Mouse (Mus musculus): ENCODE results near the gene Pgpep1l. TPM values are rescaled to one million over a fixed set of nuclear protein-coding genes. Genes with fewer than 3 reads are reported as not detected.

Pgpep1l gene
- polyA plus RNA-seq (2015; fragmentation: Nextera tagmentation; extraction: Ambion mirVana), result not detected in 2 replicates

DNA sequence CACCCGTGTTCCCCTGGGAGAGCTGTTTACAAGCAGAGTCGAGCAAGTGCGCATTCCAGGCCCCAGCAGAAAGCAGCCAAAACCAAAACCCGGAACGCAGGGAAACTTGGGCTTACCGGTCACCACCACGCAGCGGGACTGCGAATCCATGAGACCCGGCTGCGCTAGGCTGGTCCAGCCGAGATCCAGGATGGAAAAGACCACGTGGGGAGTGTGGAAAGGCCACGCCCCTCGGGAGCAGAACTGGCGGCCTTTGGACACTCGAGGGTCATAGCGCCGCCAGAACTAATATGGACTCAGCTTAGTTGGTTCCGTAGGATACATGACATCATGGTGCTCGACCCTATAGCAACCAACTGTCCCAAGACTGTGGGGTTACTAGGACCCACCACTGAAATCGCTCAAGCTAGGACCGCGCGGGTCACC is at the start of gene Pgpep1l:
Pgpep1l (minus strand) TSS at position 206 of the 426 bp plus-strand sequence.
- Histone ChIP-seq H3K27me3 (ENCODE audit: control insufficient read depth, insufficient read depth, low read depth, low read length) (peaks cover 19% of the 10 kb centered on the region), H3K4me1 (ENCODE audit: control insufficient read depth, low read depth, low read length) (peaks cover 3% of the 10 kb centered on the region; the same call in 1 of the 2 replicates), H3K4me2 (ENCODE audit: low read depth, low read length) (peak within 1 kb of the TSS; percentile 44), H3K4me3 (ENCODE audit: low read depth, low read length) (peak within 1 kb of the TSS; percentile 16; the same call in 1 of the 2 replicates), H3K9me3 (replicated peaks; ENCODE audit: control insufficient read depth, low read length) (no peaks in the 10 kb centered on the region), H3K27ac (ENCODE audit: low read length) (no peak within 1 kb of the TSS), H3K9ac (ENCODE audit: low read depth, low read length) (no peak within 1 kb of the TSS), H3K36me3 (ENCODE audit: control insufficient read depth, insufficient read depth) (no peaks in the 10 kb centered on the region)
- WGBS (ENCODE audit: insufficient replicate concordance), result 13% methylated on average over 25 of the region's 25 CpGs
- ATAC-seq (ENCODE audit: low read depth), result 0 out of 2 replicates have a peak, but pooled peaks have one; percentile 24

GRCm38 (mm10) chr7:68313038-68313782 is 49.2 kb upstream of the Pgpep1l start:
- H3K4me3 ChIP-seq (ENCODE audit: low read depth, low read length), result no peak overlapping the region
- no peaks in the 10 kb centered on the region for H3K4me1 ChIP-seq (ENCODE audit: control insufficient read depth, low read depth, low read length)
- H3K9me3 ChIP-seq (replicated peaks; ENCODE audit: control insufficient read depth, low read length), result no peaks in the 10 kb centered on the region
- H3K27me3 ChIP-seq (ENCODE audit: control insufficient read depth, insufficient read depth, low read depth, low read length), result no peaks in the 10 kb centered on the region
- H3K36me3 ChIP-seq (ENCODE audit: control insufficient read depth, insufficient read depth), result no peaks in the 10 kb centered on the region
- H3K27ac ChIP-seq (ENCODE audit: low read length), result no peak overlapping the region
- H3K4me2 ChIP-seq (ENCODE audit: low read depth, low read length), result no peak overlapping the region
- no peak for ATAC-seq (ENCODE audit: low read depth)
- H3K9ac ChIP-seq (ENCODE audit: low read depth, low read length), result no peak overlapping the region
- 60% methylated on average over 14 of the region's 14 CpGs for WGBS (ENCODE audit: insufficient replicate concordance)

- Histone ChIP-seq H3K9ac (ENCODE audit: low read depth, low read length) (no peak overlapping the region), H3K27me3 (ENCODE audit: control insufficient read depth, insufficient read depth, low read depth, low read length) (no peaks in the 10 kb centered on the region), H3K36me3 (ENCODE audit: control insufficient read depth, insufficient read depth) (no peaks in the 10 kb centered on the region), H3K4me2 (ENCODE audit: low read depth, low read length) (no peak overlapping the region), H3K9me3 (replicated peaks; ENCODE audit: control insufficient read depth, low read length) (no peaks in the 10 kb centered on the region), H3K4me3 (ENCODE audit: low read depth, low read length) (no peak overlapping the region), H3K27ac (ENCODE audit: low read length) (no peak overlapping the region), H3K4me1 (ENCODE audit: control insufficient read depth, low read depth, low read length) (no peaks in the 10 kb centered on the region)
- 51% methylated on average over 5 of the region's 5 CpGs for WGBS (ENCODE audit: insufficient replicate concordance)
- no peak for ATAC-seq (ENCODE audit: low read depth)
Measured at GRCm38 (mm10) chr7:68312395-68312794, 48.4 kb upstream of the Pgpep1l start.

DNA sequence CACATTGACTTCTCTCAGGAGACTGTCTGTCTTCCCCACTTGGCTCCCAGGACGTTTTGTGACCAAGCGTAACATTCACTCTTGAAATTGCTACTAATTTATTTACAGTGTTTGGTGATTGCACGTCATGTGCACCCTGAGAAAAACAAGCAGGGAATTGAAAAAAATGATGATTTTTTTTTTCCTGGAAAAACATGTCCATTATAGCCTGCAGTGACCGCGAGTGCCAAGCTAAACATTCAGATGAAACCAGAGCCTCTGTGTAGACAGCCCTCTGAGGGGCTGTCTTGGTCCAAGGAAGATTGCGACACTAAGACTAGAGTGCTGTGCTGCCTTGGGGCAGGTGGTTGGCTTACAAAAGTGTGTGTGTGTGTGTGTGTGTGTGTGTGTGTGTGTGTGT is 47.4 kb upstream of the Pgpep1l start:
- no peak for ATAC-seq (ENCODE audit: low read depth)

GRCm38 (mm10) chr7:68306756-68307155 is 42.7 kb upstream of the Pgpep1l start:
- no peak for ATAC-seq (ENCODE audit: low read depth)
- Histone ChIP-seq H3K4me1 (ENCODE audit: control insufficient read depth, low read depth, low read length) (no peaks in the 10 kb centered on the region; the same call in 1 of the 2 replicates), H3K27ac (ENCODE audit: low read length) (no peak overlapping the region), H3K9ac (ENCODE audit: low read depth, low read length) (no peak overlapping the region), H3K4me3 (ENCODE audit: low read depth, low read length) (no peak overlapping the region), H3K36me3 (ENCODE audit: control insufficient read depth, insufficient read depth) (no peaks in the 10 kb centered on the region), H3K9me3 (replicated peaks; ENCODE audit: control insufficient read depth, low read length) (no peaks in the 10 kb centered on the region), H3K27me3 (ENCODE audit: control insufficient read depth, insufficient read depth, low read depth, low read length) (no peaks in the 10 kb centered on the region), H3K4me2 (ENCODE audit: low read depth, low read length) (no peak overlapping the region)
- 61% methylated on average over 8 of the region's 8 CpGs for WGBS (ENCODE audit: insufficient replicate concordance)

More for the DNA sequence above, 47.4 kb upstream of the Pgpep1l start:
- Histone ChIP-seq H3K4me1 (ENCODE audit: control insufficient read depth, low read depth, low read length) (no peaks in the 10 kb centered on the region), H3K4me3 (ENCODE audit: low read depth, low read length) (no peak overlapping the region), H3K9ac (ENCODE audit: low read depth, low read length) (no peak overlapping the region), H3K27me3 (ENCODE audit: control insufficient read depth, insufficient read depth, low read depth, low read length) (no peaks in the 10 kb centered on the region), H3K4me2 (ENCODE audit: low read depth, low read length) (no peak overlapping the region), H3K36me3 (ENCODE audit: control insufficient read depth, insufficient read depth) (no peaks in the 10 kb centered on the region), H3K27ac (ENCODE audit: low read length) (no peak overlapping the region), H3K9me3 (replicated peaks; ENCODE audit: control insufficient read depth, low read length) (no peaks in the 10 kb centered on the region)
- 67% methylated on average over 6 of the region's 6 CpGs for WGBS (ENCODE audit: insufficient replicate concordance)

DNA sequence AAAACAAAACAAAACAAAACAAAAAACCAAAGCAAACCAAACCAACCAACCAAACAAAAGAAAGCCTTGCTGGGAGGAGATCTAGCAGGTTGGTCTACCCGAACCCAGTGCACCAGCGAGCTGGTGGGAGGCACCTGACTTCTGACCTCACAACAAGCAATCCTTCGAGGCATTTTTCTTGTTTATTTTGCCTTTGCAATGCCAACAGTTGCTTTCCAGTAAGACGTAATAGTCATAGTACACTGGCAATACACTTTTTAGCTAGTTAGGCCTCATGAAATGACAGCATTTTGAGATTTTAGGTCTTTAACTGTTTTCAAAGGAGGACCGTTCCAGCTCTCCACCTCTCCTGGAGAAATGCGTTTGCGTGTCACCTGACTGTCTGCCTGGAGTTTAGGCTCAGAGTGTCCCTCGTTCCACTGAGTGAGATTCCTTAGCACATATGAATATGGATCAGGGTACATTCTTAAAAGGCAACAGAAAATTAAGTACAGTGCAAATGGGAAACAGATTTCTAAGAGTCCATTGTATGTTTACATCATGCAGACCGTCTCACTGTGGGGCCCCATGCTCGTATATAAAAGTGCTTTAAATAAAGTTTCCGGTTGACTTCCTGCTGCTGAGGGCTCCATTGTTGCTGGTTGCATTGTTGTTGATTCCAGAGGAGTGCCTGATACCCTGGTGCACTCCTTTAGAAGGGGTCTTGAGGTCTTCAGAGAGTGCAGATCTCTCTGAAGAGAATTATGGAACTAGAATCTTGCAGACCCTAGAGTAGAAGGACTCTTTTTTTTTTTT is 41.9 kb upstream of the Pgpep1l start:
- Histone ChIP-seq H3K4me3 (ENCODE audit: low read depth, low read length) (no peak overlapping the region), H3K9me3 (replicated peaks; ENCODE audit: control insufficient read depth, low read length) (no peaks in the 10 kb centered on the region), H3K27ac (ENCODE audit: low read length) (no peak overlapping the region), H3K36me3 (ENCODE audit: control insufficient read depth, insufficient read depth) (no peaks in the 10 kb centered on the region), H3K4me2 (ENCODE audit: low read depth, low read length) (no peak overlapping the region), H3K27me3 (ENCODE audit: control insufficient read depth, insufficient read depth, low read depth, low read length) (no peaks in the 10 kb centered on the region), H3K4me1 (ENCODE audit: control insufficient read depth, low read depth, low read length) (no peaks in the 10 kb centered on the region; the same call in 1 of the 2 replicates), H3K9ac (ENCODE audit: low read depth, low read length) (no peak overlapping the region)
- ATAC-seq (ENCODE audit: low read depth), result no peak
- 53% methylated on average over 11 of the region's 11 CpGs for WGBS (ENCODE audit: insufficient replicate concordance)

DNA sequence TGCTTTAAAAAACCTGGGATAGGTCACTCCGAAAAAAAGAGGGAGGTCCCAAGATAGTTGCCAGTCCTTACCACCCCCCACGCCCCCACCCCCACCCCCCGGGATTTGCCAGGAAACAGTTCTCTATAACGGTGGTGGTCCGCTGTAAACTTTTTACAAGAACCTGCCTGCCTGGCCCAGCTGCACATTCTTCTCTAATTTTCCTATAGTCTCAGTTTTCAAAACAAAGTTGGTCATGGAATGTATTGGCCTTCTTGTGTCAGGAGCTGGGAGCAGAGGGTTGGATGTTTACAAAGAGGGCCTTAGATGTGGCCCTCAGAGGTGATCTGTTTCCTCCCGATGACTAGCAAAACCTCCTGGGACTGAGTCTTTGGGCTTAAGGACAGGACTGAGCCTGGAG is 39.7 kb upstream of the Pgpep1l start:
- no peak overlapping the region for H3K4me3 ChIP-seq (ENCODE audit: low read depth, low read length)
- H3K4me1 ChIP-seq (ENCODE audit: control insufficient read depth, low read depth, low read length), result no peaks in the 10 kb centered on the region; the same call in 1 of the 2 replicates
- 48% methylated on average over 6 of the region's 6 CpGs for WGBS (ENCODE audit: insufficient replicate concordance)
- H3K9ac ChIP-seq (ENCODE audit: low read depth, low read length), result no peak overlapping the region
- no peaks in the 10 kb centered on the region for H3K9me3 ChIP-seq (replicated peaks; ENCODE audit: control insufficient read depth, low read length)
- no peak overlapping the region for H3K27ac ChIP-seq (ENCODE audit: low read length)
- ATAC-seq (ENCODE audit: low read depth), result no peak
- no peaks in the 10 kb centered on the region for H3K36me3 ChIP-seq (ENCODE audit: control insufficient read depth, insufficient read depth)
- H3K4me2 ChIP-seq (ENCODE audit: low read depth, low read length), result no peak overlapping the region
- no peaks in the 10 kb centered on the region for H3K27me3 ChIP-seq (ENCODE audit: control insufficient read depth, insufficient read depth, low read depth, low read length)

DNA sequence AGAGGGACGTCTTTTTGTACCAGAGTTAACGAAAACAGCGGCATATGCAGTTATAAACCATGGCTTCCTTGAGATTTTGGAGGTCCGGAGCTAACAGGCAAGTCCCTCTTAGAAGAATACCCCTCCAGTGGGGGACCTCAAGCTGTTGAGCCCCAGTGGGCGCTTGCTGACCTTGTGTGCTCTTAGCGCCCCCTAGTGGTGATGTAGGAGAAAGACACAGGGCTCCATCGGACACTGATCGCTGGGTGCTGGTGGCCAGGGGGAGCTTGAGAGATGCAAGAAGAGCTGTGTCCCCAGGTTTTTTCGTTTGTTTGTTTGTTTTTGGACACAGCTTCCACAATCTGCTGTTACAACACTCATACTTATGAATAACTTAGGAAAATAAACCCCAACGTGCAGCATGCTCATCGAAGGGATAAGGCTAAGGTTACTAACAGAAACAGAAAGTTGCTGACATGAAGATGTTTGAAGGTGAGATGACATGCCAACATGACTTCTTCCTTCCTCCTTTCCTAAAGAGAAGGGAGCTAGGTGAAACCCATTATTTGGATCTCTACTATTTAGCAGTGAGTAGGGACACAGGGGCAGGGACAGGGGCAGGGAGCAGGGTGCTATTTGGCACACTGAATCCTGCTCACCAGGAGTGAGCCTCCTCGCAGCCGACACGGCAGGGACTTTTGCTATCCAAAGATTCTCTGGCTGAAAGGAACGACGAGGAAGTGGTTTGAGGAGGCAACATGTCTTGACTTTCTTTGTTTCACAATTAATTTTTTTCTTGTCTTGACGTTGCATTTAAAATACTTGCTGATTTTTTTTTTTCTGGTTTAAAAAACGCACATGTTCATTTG is 38.8 kb upstream of the Pgpep1l start:
- Histone ChIP-seq H3K27ac (ENCODE audit: low read length) (no peak overlapping the region), H3K4me1 (ENCODE audit: control insufficient read depth, low read depth, low read length) (no peaks in the 10 kb centered on the region; the same call in 1 of the 2 replicates), H3K9ac (ENCODE audit: low read depth, low read length) (0 out of 2 replicates have a peak overlapping the region, but pooled peaks have one; percentile 40), H3K4me2 (ENCODE audit: low read depth, low read length) (peak overlapping the region; percentile 42), H3K27me3 (ENCODE audit: control insufficient read depth, insufficient read depth, low read depth, low read length) (no peaks in the 10 kb centered on the region), H3K36me3 (ENCODE audit: control insufficient read depth, insufficient read depth) (no peaks in the 10 kb centered on the region), H3K9me3 (replicated peaks; ENCODE audit: control insufficient read depth, low read length) (no peaks in the 10 kb centered on the region), H3K4me3 (ENCODE audit: low read depth, low read length) (peak overlapping the region; percentile 43)
- ATAC-seq (ENCODE audit: low read depth), result no peak; the same call in 1 of the 2 replicates
- WGBS (ENCODE audit: insufficient replicate concordance), result 19% methylated on average over 18 of the region's 18 CpGs

Measured in liver, embryonic 16.5 days (tissue).